Mouse (Mus musculus): ENCODE results near the gene Ralgds. TPM values are rescaled to one million over a fixed set of nuclear protein-coding genes. Genes with fewer than 3 reads are reported as not detected.
A peak's percentile ranks its signal among the peaks of the same experiment; 100 is the strongest.
"Not testable (repeated sequence)": the region's sequence is repeated elsewhere in the genome, so short reads cannot be mapped to it uniquely, and the experiment has no call there.

The Ralgds gene
- polyA plus RNA-seq, 1 experiment from 2014 or later, result 75.0 TPM

DNA sequence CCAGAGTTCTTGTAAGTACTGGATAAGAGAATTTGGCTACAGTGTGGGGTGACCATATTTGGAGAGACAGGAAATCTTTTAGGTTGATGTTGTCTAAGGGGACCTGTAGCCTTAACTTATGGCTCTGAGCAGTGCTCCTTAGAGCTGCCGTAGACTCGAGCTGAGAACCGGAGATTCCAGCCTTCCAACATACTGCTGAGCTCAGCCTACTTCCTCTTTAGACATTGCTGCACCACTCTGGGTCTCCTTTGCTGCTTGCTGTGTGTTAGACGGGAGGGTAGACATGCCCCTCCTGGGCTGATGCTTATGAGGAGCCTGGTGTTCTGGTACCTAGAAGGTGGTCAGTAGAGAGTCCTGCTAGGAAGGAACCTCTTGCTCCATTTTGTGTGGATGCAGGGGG, 14.5 kb upstream of the Ralgds start:
- no peaks in the 10 kb centered on the region for H3K4me1 ChIP-seq (ENCODE audit: control insufficient read depth, insufficient read depth, low read depth, low read length)
- H3K4me3 ChIP-seq (ENCODE audit: low read length), result no peak overlapping the region
- no peaks in the 10 kb centered on the region for H3K36me3 ChIP-seq (ENCODE audit: control insufficient read depth, insufficient read depth, low read length)
- H3K27me3 ChIP-seq (replicated peaks; ENCODE audit: control insufficient read depth, insufficient read depth, low read length), result no peaks in the 10 kb centered on the region
- no peak overlapping the region for H3K4me2 ChIP-seq (ENCODE audit: low read length)
- no peaks in the 10 kb centered on the region for H3K9me3 ChIP-seq (ENCODE audit: control insufficient read depth, low read length)
- WGBS, result 86% methylated on average over 4 of the region's 4 CpGs
- H3K27ac ChIP-seq (ENCODE audit: low read depth, low read length), result no peak overlapping the region
- H3K9ac ChIP-seq (ENCODE audit: low read depth, low read length), result no peak overlapping the region
- no peak for ATAC-seq

DNA sequence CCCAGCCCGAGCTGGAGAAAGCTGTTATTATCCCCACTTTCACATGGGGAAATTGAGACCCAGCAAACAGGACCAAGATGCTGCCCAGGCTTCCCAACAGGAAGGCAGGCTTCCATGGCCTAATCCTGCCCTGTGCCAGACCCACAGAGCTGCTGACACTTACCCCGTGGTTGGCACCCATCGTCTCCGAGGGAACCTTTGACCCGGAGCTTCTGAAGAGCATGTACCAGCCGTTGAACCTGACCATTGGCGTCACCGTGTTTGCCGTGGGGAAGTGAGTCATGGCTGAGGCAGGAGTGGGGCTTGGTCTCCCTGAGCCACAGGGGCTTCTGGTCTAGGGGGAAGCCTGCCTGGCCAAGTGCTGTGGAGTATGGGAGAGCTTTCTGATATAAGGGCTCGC, 9.9 kb upstream of the Ralgds start:
- Histone ChIP-seq H3K4me1 (ENCODE audit: control insufficient read depth, insufficient read depth, low read depth, low read length) (no peaks in the 10 kb centered on the region), H3K9me3 (ENCODE audit: control insufficient read depth, low read length) (no peaks in the 10 kb centered on the region), H3K4me3 (ENCODE audit: low read length) (no peak overlapping the region), H3K27me3 (replicated peaks; ENCODE audit: control insufficient read depth, insufficient read depth, low read length) (no peaks in the 10 kb centered on the region), H3K9ac (ENCODE audit: low read depth, low read length) (no peak overlapping the region), H3K27ac (ENCODE audit: low read depth, low read length) (no peak overlapping the region), H3K36me3 (ENCODE audit: control insufficient read depth, insufficient read depth, low read length) (no peaks in the 10 kb centered on the region), H3K4me2 (ENCODE audit: low read length) (no peak overlapping the region)
- ATAC-seq, result no peak
- 91% methylated on average over 10 of the region's 10 CpGs for WGBS

DNA sequence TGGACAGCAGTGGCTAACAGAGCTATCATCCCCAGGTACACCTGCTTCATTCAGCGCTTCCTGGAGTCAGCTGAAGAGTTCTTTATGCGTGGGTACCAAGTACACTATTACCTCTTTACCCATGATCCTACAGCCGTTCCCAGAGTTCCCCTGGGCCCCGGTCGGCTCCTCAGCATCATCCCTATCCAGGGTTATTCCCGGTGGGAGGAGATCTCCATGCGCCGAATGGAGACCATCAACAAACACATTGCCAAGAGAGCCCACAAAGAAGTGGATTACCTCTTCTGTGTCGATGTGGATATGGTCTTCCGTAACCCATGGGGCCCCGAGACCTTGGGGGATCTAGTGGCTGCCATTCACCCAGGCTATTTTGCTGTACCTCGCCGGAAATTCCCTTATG, 8.2 kb upstream of the Ralgds start:
- Histone ChIP-seq H3K27ac (ENCODE audit: low read depth, low read length) (no peak overlapping the region), H3K36me3 (ENCODE audit: control insufficient read depth, insufficient read depth, low read length) (no peaks in the 10 kb centered on the region), H3K27me3 (replicated peaks; ENCODE audit: control insufficient read depth, insufficient read depth, low read length) (no peaks in the 10 kb centered on the region), H3K4me2 (ENCODE audit: low read length) (no peak overlapping the region), H3K4me1 (ENCODE audit: control insufficient read depth, insufficient read depth, low read depth, low read length) (no peaks in the 10 kb centered on the region), H3K9me3 (ENCODE audit: control insufficient read depth, low read length) (no peaks in the 10 kb centered on the region), H3K4me3 (ENCODE audit: low read length) (no peak overlapping the region), H3K9ac (ENCODE audit: low read depth, low read length) (no peak overlapping the region)
- ATAC-seq, result no peak
- 91% methylated on average over 13 of the region's 13 CpGs for WGBS

DNA sequence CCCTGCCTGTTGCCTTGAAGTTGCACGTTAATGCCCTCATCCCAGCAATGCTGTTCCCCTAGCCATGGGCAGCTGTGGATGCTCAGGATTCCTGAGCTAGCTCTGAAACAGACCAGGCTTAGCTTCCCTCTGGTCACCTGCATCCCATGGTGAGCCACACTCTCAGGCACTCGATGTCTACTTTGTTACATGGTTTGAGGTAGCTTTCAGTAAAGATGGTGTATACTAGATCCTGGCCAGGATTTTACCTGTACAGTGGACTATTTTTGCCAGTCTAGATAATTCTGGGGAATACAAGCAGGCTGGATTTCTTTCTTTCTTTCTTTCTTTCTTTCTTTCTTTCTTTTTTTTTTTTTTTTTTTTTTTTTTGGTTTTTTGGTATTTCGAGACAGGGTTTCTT, 7.1 kb upstream of the Ralgds start, which contains the start of gene Gm10134:
Gene Gm10134, plus strand, starts transcription at position 301 of the 400 bp plus-strand sequence.
- H3K9ac ChIP-seq (ENCODE audit: low read depth, low read length), result no peak within 1 kb of the TSS
- H3K27ac ChIP-seq (ENCODE audit: low read depth, low read length), result no peak within 1 kb of the TSS
- no peaks in the 10 kb centered on the region for H3K27me3 ChIP-seq (replicated peaks; ENCODE audit: control insufficient read depth, insufficient read depth, low read length)
- WGBS, result 82% methylated on average over 3 of the region's 3 CpGs
- H3K36me3 ChIP-seq (ENCODE audit: control insufficient read depth, insufficient read depth, low read length), result no peaks in the 10 kb centered on the region
- H3K9me3 ChIP-seq (ENCODE audit: control insufficient read depth, low read length), result no peaks in the 10 kb centered on the region
- no peak within 1 kb of the TSS for H3K4me2 ChIP-seq (ENCODE audit: low read length)
- no peak within 1 kb of the TSS for H3K4me3 ChIP-seq (ENCODE audit: low read length)
- no peak for ATAC-seq
- H3K4me1 ChIP-seq (ENCODE audit: control insufficient read depth, insufficient read depth, low read depth, low read length), result no peaks in the 10 kb centered on the region

DNA sequence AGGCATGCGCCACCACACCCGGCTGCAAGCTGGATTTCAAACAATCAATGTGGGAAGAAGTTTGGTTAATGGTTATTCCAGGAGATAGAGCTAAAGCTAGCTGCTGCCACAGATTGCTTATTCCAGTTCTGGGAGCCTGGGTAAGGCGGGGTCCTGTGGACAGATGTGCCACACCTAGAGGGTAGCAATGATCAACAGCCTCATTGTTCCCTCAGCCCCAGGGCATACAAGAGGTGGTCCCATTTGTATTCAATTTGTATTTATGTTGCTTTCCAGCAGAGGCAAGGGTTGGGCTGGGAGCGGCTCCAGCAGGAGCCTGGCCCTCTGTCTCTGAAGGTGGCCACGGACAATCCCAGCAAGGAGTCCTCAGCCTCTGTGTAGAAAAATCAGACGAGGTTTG, 6.6 kb upstream of the Ralgds start:
- ATAC-seq, result no peak
- 90% methylated on average over 6 of the region's 6 CpGs for WGBS
- Histone ChIP-seq H3K9me3 (ENCODE audit: control insufficient read depth, low read length) (no peaks in the 10 kb centered on the region), H3K4me1 (ENCODE audit: control insufficient read depth, insufficient read depth, low read depth, low read length) (no peaks in the 10 kb centered on the region), H3K9ac (ENCODE audit: low read depth, low read length) (no peak overlapping the region), H3K27me3 (replicated peaks; ENCODE audit: control insufficient read depth, insufficient read depth, low read length) (no peaks in the 10 kb centered on the region), H3K4me3 (ENCODE audit: low read length) (no peak overlapping the region), H3K36me3 (ENCODE audit: control insufficient read depth, insufficient read depth, low read length) (no peaks in the 10 kb centered on the region), H3K4me2 (ENCODE audit: low read length) (no peak overlapping the region), H3K27ac (ENCODE audit: low read depth, low read length) (no peak overlapping the region)

DNA sequence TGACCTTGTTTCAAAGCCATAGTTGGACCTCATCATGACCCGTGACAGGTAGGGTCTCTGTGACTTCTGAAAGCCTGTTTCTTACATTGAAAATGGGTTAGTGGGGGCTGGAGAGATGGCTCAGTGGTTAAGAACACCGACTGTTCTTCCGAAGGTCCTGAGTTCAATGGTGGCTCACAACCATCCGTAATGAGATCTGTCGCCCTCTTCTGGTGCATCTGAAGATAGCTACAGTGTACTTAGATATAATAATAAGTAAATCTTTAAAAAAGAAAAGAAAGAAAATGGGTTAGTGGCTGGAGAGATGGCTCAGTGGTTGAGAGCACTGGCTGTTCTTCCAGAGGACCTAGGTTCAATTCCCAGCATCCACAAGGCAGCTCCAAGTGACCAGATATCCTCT, 1.3 kb upstream of the Ralgds start:
- H3K27me3 ChIP-seq (replicated peaks; ENCODE audit: control insufficient read depth, insufficient read depth, low read length); H3K4me2 ChIP-seq (ENCODE audit: low read length); H3K36me3 ChIP-seq (ENCODE audit: control insufficient read depth, insufficient read depth, low read length); ATAC-seq; H3K4me3 ChIP-seq (ENCODE audit: low read length); H3K9ac ChIP-seq (ENCODE audit: low read depth, low read length); H3K27ac ChIP-seq (ENCODE audit: low read depth, low read length); H3K9me3 ChIP-seq (ENCODE audit: control insufficient read depth, low read length): not testable (repeated sequence)
- 52% methylated on average over 5 of the region's 5 CpGs for WGBS
- H3K4me1 ChIP-seq (ENCODE audit: control insufficient read depth, insufficient read depth, low read depth, low read length), result peaks cover 27% of the 10 kb centered on the region

DNA sequence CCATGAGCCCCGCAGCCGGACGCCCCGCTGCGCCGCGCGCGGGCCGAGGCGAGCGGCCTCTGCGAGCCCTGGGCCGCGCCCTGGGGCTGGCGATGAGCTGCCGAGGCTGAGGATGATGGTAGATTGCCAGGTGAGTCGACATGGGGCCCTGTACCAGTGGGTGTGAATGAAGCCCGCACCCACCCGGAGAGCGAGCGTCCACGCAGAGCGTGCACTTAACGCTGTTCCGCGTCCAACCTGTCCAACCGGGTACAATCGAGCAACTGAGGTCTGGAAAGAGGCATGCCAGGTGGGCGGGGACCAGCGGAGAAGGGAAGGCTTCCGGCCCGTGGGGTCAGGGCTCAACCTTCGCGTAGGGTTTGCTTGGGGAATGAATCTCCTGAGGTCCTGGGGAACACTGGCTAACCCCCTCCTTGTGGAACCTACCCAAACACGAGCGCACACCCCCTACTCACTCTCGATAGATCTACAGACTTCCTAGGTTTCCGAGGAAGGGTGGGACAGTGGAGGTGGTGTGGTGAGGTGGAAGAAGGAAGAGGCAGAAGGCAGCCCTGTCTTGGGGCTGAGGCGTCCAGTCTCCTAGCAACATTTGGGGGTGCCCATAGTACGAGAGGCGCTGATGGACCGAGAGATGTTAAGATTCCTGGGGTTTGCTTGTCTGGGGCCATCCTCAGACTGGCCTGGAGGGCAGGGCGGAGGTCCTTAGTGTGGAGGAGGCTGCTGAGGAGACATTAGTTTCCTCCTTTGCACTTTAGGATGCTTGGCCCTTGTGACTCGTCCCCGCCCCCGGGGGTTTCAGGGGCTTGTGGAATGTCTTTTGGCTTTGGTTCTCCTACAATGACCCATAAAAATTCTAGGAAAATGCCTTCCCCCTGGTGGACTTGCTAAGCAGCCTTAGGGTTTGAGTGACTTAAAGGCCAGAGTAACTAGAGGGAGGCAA, 776 bp downstream of the Ralgds start:
- no peaks in the 10 kb centered on the region for H3K27me3 ChIP-seq (replicated peaks; ENCODE audit: control insufficient read depth, insufficient read depth, low read length)
- H3K36me3 ChIP-seq (ENCODE audit: control insufficient read depth, insufficient read depth, low read length), result no peaks in the 10 kb centered on the region
- H3K27ac ChIP-seq (ENCODE audit: low read depth, low read length), result peak overlapping the region; percentile 87
- H3K9ac ChIP-seq (ENCODE audit: low read depth, low read length), result peak overlapping the region; percentile 96
- peak; percentile 46 for ATAC-seq
- H3K4me3 ChIP-seq (ENCODE audit: low read length), result peak overlapping the region; percentile 70
- H3K9me3 ChIP-seq (ENCODE audit: control insufficient read depth, low read length), result no peaks in the 10 kb centered on the region
- H3K4me1 ChIP-seq (ENCODE audit: control insufficient read depth, insufficient read depth, low read depth, low read length), result peaks cover 47% of the 10 kb centered on the region
- 4% methylated on average over 42 of the region's 47 CpGs for WGBS
- H3K4me2 ChIP-seq (ENCODE audit: low read length), result peak overlapping the region; percentile 71

DNA sequence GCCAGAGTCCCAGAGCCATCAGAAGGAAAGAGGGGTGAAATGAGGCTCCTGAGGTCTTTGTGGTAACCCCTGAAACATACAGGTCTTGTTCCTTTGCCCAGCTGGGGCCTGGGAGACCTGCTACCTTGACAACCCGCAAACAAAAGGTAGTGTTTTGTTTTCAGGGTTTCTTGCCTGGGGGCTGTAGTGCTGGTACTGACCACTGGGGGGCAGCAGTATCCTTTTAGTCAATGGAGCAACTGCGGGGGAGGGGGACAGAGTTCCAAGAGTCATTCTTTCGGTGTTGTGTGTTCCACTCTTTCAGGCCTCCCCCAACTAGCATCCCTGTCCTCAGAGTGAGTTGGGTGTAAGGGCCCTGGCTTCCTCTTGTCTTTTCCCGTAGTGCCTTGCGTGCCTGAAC, 1.6 kb downstream of the Ralgds start:
- WGBS, result 18% methylated on average over 5 of the region's 5 CpGs
- H3K4me2 ChIP-seq (ENCODE audit: low read length), result peak overlapping the region; percentile 71
- peak overlapping the region; percentile 96 for H3K9ac ChIP-seq (ENCODE audit: low read depth, low read length)
- H3K9me3 ChIP-seq (ENCODE audit: control insufficient read depth, low read length), result no peaks in the 10 kb centered on the region
- no peak for ATAC-seq
- peaks cover 49% of the 10 kb centered on the region for H3K4me1 ChIP-seq (ENCODE audit: control insufficient read depth, insufficient read depth, low read depth, low read length)
- no peaks in the 10 kb centered on the region for H3K36me3 ChIP-seq (ENCODE audit: control insufficient read depth, insufficient read depth, low read length)
- no peaks in the 10 kb centered on the region for H3K27me3 ChIP-seq (replicated peaks; ENCODE audit: control insufficient read depth, insufficient read depth, low read length)
- peak overlapping the region; percentile 87; the same call in 1 of the 2 replicates for H3K27ac ChIP-seq (ENCODE audit: low read depth, low read length)
- H3K4me3 ChIP-seq (ENCODE audit: low read length), result peak overlapping the region; percentile 70

DNA sequence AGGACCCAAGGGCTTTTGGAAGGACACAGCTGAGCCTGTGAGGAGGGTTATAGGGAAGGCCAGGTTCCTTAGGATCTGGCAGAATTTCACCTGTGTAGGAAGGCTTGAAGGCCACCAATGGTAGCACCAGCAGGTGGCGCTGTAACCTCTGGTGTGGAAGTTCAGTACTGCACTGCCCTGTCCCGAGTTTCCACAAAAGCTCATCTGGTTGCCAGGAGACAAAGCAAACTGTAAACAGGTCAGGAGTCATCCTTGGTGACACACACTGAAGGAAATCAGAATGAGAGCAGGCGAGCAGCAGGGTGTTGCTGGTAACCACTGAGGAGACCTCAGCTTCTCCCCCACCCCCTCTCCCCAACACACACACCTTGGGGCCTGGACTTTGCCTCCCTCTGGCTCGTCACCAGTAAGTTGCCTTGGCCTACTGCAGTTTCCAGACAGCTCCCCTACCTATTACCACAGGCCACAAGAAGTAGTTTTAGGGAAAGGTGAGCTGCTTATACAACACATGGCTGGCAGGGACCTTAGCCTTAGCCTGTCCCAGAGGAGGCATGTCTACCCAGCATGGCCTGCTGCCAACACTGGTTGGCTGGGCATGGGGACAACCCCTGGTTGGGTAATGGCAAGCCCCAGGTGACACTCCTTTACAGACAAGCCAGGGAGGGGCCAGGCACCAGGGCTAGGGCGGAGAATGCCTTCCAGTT, 4.4 kb downstream of the Ralgds start:
- Histone ChIP-seq H3K4me3 (ENCODE audit: low read length) (no peak overlapping the region), H3K9me3 (ENCODE audit: control insufficient read depth, low read length) (no peaks in the 10 kb centered on the region), H3K27me3 (replicated peaks; ENCODE audit: control insufficient read depth, insufficient read depth, low read length) (no peaks in the 10 kb centered on the region), H3K9ac (ENCODE audit: low read depth, low read length) (no peak overlapping the region), H3K4me2 (ENCODE audit: low read length) (no peak overlapping the region), H3K4me1 (ENCODE audit: control insufficient read depth, insufficient read depth, low read depth, low read length) (peaks cover 72% of the 10 kb centered on the region), H3K36me3 (ENCODE audit: control insufficient read depth, insufficient read depth, low read length) (no peaks in the 10 kb centered on the region), H3K27ac (ENCODE audit: low read depth, low read length) (peak overlapping the region; percentile 59; the same call in 1 of the 2 replicates)
- ATAC-seq, result no peak
- 41% methylated on average over 5 of the region's 5 CpGs for WGBS

Data from hindbrain, embryonic 16.5 days (tissue).